15 mouse cellular contexts compared by ENCODE assay signal in the genomic region with DNA sequence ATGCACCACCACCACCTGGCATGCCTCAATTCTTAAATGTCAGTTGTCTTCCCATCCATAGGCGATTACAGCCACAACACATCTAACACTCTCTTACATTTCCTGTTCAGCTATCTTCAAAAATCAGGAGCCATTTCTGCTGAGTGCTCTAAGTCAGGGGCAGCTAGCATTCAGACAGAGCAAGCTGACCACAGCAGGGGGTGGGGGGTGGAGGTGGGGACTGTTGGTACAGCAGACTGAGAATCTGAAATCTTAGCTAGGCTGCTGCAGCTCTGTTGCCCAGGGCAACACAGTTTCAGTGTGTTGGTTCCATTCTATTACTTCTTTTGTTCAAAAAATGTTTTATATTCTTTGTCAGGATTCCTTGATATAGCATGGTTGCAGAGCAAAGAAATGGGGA. TPM values are rescaled to one million over a fixed set of nuclear protein-coding genes. Genes with fewer than 3 reads are reported as not detected.
A peak's percentile ranks its signal among the peaks of the same experiment; 100 is the strongest.
DNase-seq lines count a peak whose midpoint lies in the region; ATAC-seq lines count a peak whose summit lies in the region.
"Had no signal": no experiment of that assay in that cellular context is flagged by ENCODE, and none has a peak within 500 bp of the region (broad histone marks: within the 10 kb centered on the region; RNA-seq: fewer than 3 reads in every experiment).

No protein-coding gene starts in this region.

- H3K4me1 ChIP-seq in forebrain, embryonic 12.5 days: peaks cover 13% of the 10 kb centered on the region
- H3K4me1 ChIP-seq in hindbrain, embryonic 15.5 days (replicated peaks): peaks cover 4% of the 10 kb centered on the region; the same call in 1 of the 2 replicates
- no peaks in the 10 kb centered on the region; the same call in 1 of the 2 replicates for H3K4me1 ChIP-seq in neural tube, embryonic 12.5 days
- H3K4me1 ChIP-seq: embryonic facial prominence, embryonic 13.5 days had no signal

- H3K4me3 ChIP-seq in forebrain, embryonic 12.5 days (replicated peaks): no peak overlapping the region
- no peak overlapping the region for H3K4me3 ChIP-seq in hindbrain, embryonic 15.5 days
- H3K4me3 ChIP-seq in neural tube, embryonic 12.5 days: no peak overlapping the region
- H3K4me3 ChIP-seq: embryonic facial prominence, embryonic 13.5 days; heart, adult 2 months; liver, embryonic 13.5 days had no signal

- no peak overlapping the region for H3K9ac ChIP-seq in forebrain, embryonic 12.5 days
- no peak overlapping the region for H3K9ac ChIP-seq in hindbrain, embryonic 15.5 days
- H3K9ac ChIP-seq in neural tube, embryonic 12.5 days: no peak overlapping the region
- H3K9ac ChIP-seq: embryonic facial prominence, embryonic 13.5 days; liver, embryonic 13.5 days had no signal

- ATAC-seq in forebrain, embryonic 12.5 days (ENCODE audit: low FRiP score): peak; percentile 61
- ATAC-seq in hindbrain, embryonic 15.5 days (ENCODE audit: low FRiP score, low read depth): peak; percentile 70; the same call in 1 of the 2 replicates
- ATAC-seq in neural tube, embryonic 12.5 days (ENCODE audit: low FRiP score, low read depth): 0 out of 2 replicates have a peak, but pooled peaks have one; percentile 63

- 84% methylated on average over 1 of the region's 1 CpGs for WGBS in forebrain, embryonic 12.5 days
- WGBS in hindbrain, embryonic 15.5 days: 75% methylated on average over 1 of the region's 1 CpGs
- 79% methylated on average over 1 of the region's 1 CpGs for WGBS in neural tube, embryonic 12.5 days

- H3K27me3 ChIP-seq in forebrain, embryonic 12.5 days: no peaks in the 10 kb centered on the region
- no peaks in the 10 kb centered on the region for H3K27me3 ChIP-seq in hindbrain, embryonic 15.5 days
- no peaks in the 10 kb centered on the region for H3K27me3 ChIP-seq in neural tube, embryonic 12.5 days (replicated peaks)
- H3K27me3 ChIP-seq: embryonic facial prominence, embryonic 13.5 days; liver, embryonic 13.5 days had no signal

- no peaks in the 10 kb centered on the region for H3K9me3 ChIP-seq in forebrain, embryonic 12.5 days
- no peaks in the 10 kb centered on the region for H3K9me3 ChIP-seq in hindbrain, embryonic 15.5 days
- no peaks in the 10 kb centered on the region for H3K9me3 ChIP-seq in neural tube, embryonic 12.5 days
- H3K9me3 ChIP-seq: embryonic facial prominence, embryonic 13.5 days; liver, embryonic 13.5 days had no signal

- 0 out of 2 replicates have a peak overlapping the region, but pooled peaks have one; percentile 51 for H3K27ac ChIP-seq in forebrain, embryonic 12.5 days
- 0 out of 2 replicates have a peak overlapping the region, but pooled peaks have one; percentile 47 for H3K27ac ChIP-seq in hindbrain, embryonic 15.5 days (replicated peaks)
- H3K27ac ChIP-seq in neural tube, embryonic 12.5 days: no peak overlapping the region
- H3K27ac ChIP-seq: embryonic facial prominence, embryonic 13.5 days; heart, adult 2 months; liver, embryonic 13.5 days had no signal

- DNase-seq in embryo, embryonic 11 days: peak; percentile 30
- DNase-seq in embryo, embryonic 10.5 days (ENCODE audit: low spot score): no peak
- no peak for DNase-seq in spleen, postnatal 36 days (ENCODE audit: low spot score in 2 of 2)
- DNase-seq in right cerebral cortex, adult 2 months (ENCODE audit: low spot score in 2 of 2): no peak
- DNase-seq in lung, postnatal 14 days: no peak
- DNase-seq: cerebellum, adult 2 months; heart, adult 2 months; kidney, adult 9 months; liver, embryonic 13.5 days; lung, postnatal 4 days; right cerebral cortex, adult 18-20 months had no signal

- no peak overlapping the region for H3K4me2 ChIP-seq in forebrain, embryonic 12.5 days
- H3K4me2 ChIP-seq in hindbrain, embryonic 15.5 days: no peak overlapping the region
- H3K4me2 ChIP-seq in neural tube, embryonic 12.5 days (replicated peaks): no peak overlapping the region
- H3K4me2 ChIP-seq: embryonic facial prominence, embryonic 13.5 days; liver, embryonic 13.5 days had no signal

- peaks cover 12% of the 10 kb centered on the region for H3K36me3 ChIP-seq in forebrain, embryonic 12.5 days (replicated peaks)
- H3K36me3 ChIP-seq in hindbrain, embryonic 15.5 days: peaks cover 16% of the 10 kb centered on the region
- H3K36me3 ChIP-seq in neural tube, embryonic 12.5 days: 0 out of 2 replicates have a peak, but pooled peaks cover 6% of the 10 kb centered on the region
- H3K36me3 ChIP-seq: liver, embryonic 13.5 days had no signal

RNA-seq across cellular contexts. Expression of a gene that starts 40.9 kb away (rescaled TPM):
- polyA plus RNA-seq in forebrain, embryonic 12.5 days (2016; fragmentation: Nextera tagmentation; extraction: Ambion mirVana): 5.5 and 8.9 TPM in 2 replicates
- 25.1 and 25.6 TPM in 2 replicates for polyA plus RNA-seq in hindbrain, embryonic 15.5 days (2015; fragmentation: Nextera tagmentation; extraction: Ambion mirVana)
- 22.0 and 27.5 TPM in 2 replicates for polyA plus RNA-seq in neural tube, embryonic 12.5 days (2016; fragmentation: Nextera tagmentation; extraction: Ambion mirVana)

RNA-seq across cellular contexts. Expression of a gene that starts 46.3 kb away (rescaled TPM):
- polyA plus RNA-seq in forebrain, embryonic 12.5 days (2016; fragmentation: Nextera tagmentation; extraction: Ambion mirVana): not detected in 2 replicates
- polyA plus RNA-seq in hindbrain, embryonic 15.5 days (2015; fragmentation: Nextera tagmentation; extraction: Ambion mirVana): 0.66 TPM in 1 of 2 replicates, not detected in the other
- not detected in 2 replicates for polyA plus RNA-seq in neural tube, embryonic 12.5 days (2016; fragmentation: Nextera tagmentation; extraction: Ambion mirVana)
- polyA plus RNA-seq: embryonic facial prominence, embryonic 13.5 days; heart, adult 2 months; liver, embryonic 13.5 days had no signal

RNA-seq across cellular contexts. Expression of a gene that starts 46.9 kb away (rescaled TPM):
- 0.56 and 1.3 TPM in 2 replicates for polyA plus RNA-seq in forebrain, embryonic 12.5 days (2016; fragmentation: Nextera tagmentation; extraction: Ambion mirVana)
- polyA plus RNA-seq in hindbrain, embryonic 15.5 days (2015; fragmentation: Nextera tagmentation; extraction: Ambion mirVana): 2.3 and 2.5 TPM in 2 replicates
- 0.71 and 0.74 TPM in 2 replicates for polyA plus RNA-seq in neural tube, embryonic 12.5 days (2016; fragmentation: Nextera tagmentation; extraction: Ambion mirVana)
- polyA plus RNA-seq: heart, adult 2 months had no signal
